Mouse (Mus musculus): Measurements from ENCODE around the gene Cd5. TPM values are rescaled to one million over a fixed set of nuclear protein-coding genes. Genes with fewer than 3 reads are reported as not detected.

Cd5 gene
- polyA plus RNA-seq, 2 experiments, result 0.16 to 0.23 TPM

DNA sequence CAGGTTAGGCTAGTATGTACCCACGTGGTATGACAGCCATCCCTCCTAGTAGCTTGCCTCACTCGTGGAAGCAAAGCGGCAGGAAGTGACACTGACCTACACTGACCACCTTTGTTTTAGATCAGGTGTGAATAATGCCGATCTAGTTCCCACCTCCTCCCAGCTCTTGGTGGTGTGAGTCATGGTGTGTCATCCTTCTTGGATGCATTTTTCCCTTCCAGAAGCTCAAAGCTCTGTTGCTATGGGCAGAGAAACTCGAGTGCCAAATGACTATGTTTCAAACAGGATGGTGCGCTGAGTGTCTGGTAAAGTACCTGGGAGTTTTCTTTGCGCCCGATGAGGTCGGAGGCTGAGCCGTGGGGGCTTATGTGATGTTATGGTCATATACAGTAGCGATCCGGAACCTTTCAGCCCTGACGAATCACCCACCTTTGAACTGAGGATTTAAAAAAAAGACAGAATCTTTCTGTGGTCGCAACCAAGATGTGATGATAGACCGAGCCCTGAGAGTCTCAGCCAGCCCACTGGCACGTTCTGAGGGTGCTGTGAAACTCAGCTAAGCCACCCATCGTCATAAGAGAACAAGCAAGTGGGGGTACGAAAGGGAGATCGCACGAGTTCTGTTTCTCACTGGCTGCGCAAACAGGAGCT is 24.7 kb upstream of the Cd5 start:
- ATAC-seq (ENCODE audit: low FRiP score, low read depth) (no peak), DNase-seq (ENCODE audit: low spot score) (no peak)
- no peak for TF ChIP-seq POLR2A (IDR thresholded peaks at IDR 0.05; ENCODE audit: borderline replicate concordance, extremely low read depth, insufficient read depth, insufficient read length)
- Histone ChIP-seq H3K4me3 (replicated peaks; ENCODE audit: low read length) (no peak overlapping the region), H3K9ac (ENCODE audit: low read depth, low read length, severe bottlenecking) (no peak overlapping the region), H3K4me2 (replicated peaks; ENCODE audit: low read depth, low read length, severe bottlenecking) (no peak overlapping the region), H3K4me1 (ENCODE audit: control insufficient read depth, insufficient read depth, low read length) (peaks cover 4% of the 10 kb centered on the region; the same call in 1 of the 2 replicates), H3K36me3 (ENCODE audit: control insufficient read depth, insufficient read depth, low read length) (no peaks in the 10 kb centered on the region), H3K9me3 (ENCODE audit: control insufficient read depth, low read length) (no peaks in the 10 kb centered on the region), H3K27me3 (ENCODE audit: control insufficient read depth, insufficient read depth, low read length) (no peaks in the 10 kb centered on the region), H3K27ac (replicated peaks; ENCODE audit: low read depth, low read length) (no peak overlapping the region)
- 80% methylated on average over 21 of the region's 21 CpGs for WGBS

GRCm38 (mm10) chr19:10762468-10762867 is 23.7 kb upstream of the Cd5 start:
- Histone ChIP-seq H3K9me3 (ENCODE audit: control insufficient read depth, low read length) (no peaks in the 10 kb centered on the region), H3K27ac (replicated peaks; ENCODE audit: low read depth, low read length) (no peak overlapping the region), H3K36me3 (ENCODE audit: control insufficient read depth, insufficient read depth, low read length) (no peaks in the 10 kb centered on the region), H3K4me1 (ENCODE audit: control insufficient read depth, insufficient read depth, low read length) (peaks cover 7% of the 10 kb centered on the region; the same call in 1 of the 2 replicates), H3K9ac (ENCODE audit: low read depth, low read length, severe bottlenecking) (no peak overlapping the region), H3K4me2 (replicated peaks; ENCODE audit: low read depth, low read length, severe bottlenecking) (no peak overlapping the region), H3K27me3 (ENCODE audit: control insufficient read depth, insufficient read depth, low read length) (no peaks in the 10 kb centered on the region), H3K4me3 (replicated peaks; ENCODE audit: low read length) (no peak overlapping the region)
- DNase-seq (ENCODE audit: low spot score), result no peak
- 75% methylated on average over 6 of the region's 6 CpGs for WGBS
- no peak for ATAC-seq (ENCODE audit: low FRiP score, low read depth)
- TF ChIP-seq POLR2A (IDR thresholded peaks at IDR 0.05; ENCODE audit: borderline replicate concordance, extremely low read depth, insufficient read depth, insufficient read length), result no peak

DNA sequence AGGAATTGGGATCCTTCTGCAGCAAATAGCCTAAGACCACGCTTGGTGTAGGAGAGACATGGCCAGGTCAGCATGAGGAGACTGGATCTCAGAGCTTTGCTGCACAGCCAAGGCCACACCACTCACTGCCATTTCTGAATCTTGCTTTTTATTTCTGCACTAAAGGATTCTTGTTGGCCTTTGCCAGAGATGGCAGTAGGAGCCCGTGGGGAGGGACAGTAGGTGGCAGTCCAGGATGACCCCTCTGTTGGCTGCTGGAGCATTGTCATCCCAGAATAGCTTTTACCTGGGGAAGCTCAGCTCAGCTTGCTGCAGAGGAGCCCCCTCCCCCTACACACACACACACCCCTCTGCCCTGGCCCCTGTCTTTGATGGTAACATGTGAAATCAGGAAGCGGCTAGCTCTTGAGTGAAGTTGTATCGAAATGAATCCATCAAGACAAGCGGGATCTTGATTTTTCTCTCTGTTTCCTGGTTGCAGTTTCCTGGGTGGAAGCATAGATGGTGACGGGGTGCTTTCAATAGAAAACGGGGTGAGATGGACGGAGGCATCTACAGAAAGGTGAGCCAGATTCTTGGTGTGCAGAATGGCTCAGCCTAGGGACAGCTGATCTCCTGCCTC is 23.1 kb upstream of the Cd5 start:
- no peak for TF ChIP-seq POLR2A (IDR thresholded peaks at IDR 0.05; ENCODE audit: borderline replicate concordance, extremely low read depth, insufficient read depth, insufficient read length)
- no peaks in the 10 kb centered on the region for H3K27me3 ChIP-seq (ENCODE audit: control insufficient read depth, insufficient read depth, low read length)
- DNase-seq (ENCODE audit: low spot score), result no peak
- no peak overlapping the region for H3K27ac ChIP-seq (replicated peaks; ENCODE audit: low read depth, low read length)
- H3K4me2 ChIP-seq (replicated peaks; ENCODE audit: low read depth, low read length, severe bottlenecking), result no peak overlapping the region
- no peak overlapping the region for H3K4me3 ChIP-seq (replicated peaks; ENCODE audit: low read length)
- H3K9ac ChIP-seq (ENCODE audit: low read depth, low read length, severe bottlenecking), result no peak overlapping the region
- peaks cover 7% of the 10 kb centered on the region; the same call in 1 of the 2 replicates for H3K4me1 ChIP-seq (ENCODE audit: control insufficient read depth, insufficient read depth, low read length)
- no peaks in the 10 kb centered on the region for H3K9me3 ChIP-seq (ENCODE audit: control insufficient read depth, low read length)
- WGBS, result 79% methylated on average over 8 of the region's 8 CpGs
- no peaks in the 10 kb centered on the region for H3K36me3 ChIP-seq (ENCODE audit: control insufficient read depth, insufficient read depth, low read length)
- no peak for ATAC-seq (ENCODE audit: low FRiP score, low read depth)

- H3K9ac ChIP-seq (ENCODE audit: low read depth, low read length, severe bottlenecking), result no peak overlapping the region
- no peak overlapping the region for H3K4me3 ChIP-seq (replicated peaks; ENCODE audit: low read length)
- H3K27me3 ChIP-seq (ENCODE audit: control insufficient read depth, insufficient read depth, low read length), result no peaks in the 10 kb centered on the region
- no peak for ATAC-seq (ENCODE audit: low FRiP score, low read depth)
- WGBS, result 82% methylated on average over 9 of the region's 9 CpGs
- H3K9me3 ChIP-seq (ENCODE audit: control insufficient read depth, low read length), result no peaks in the 10 kb centered on the region
- no peak overlapping the region for H3K27ac ChIP-seq (replicated peaks; ENCODE audit: low read depth, low read length)
- no peaks in the 10 kb centered on the region for H3K36me3 ChIP-seq (ENCODE audit: control insufficient read depth, insufficient read depth, low read length)
- peak; percentile 20 for DNase-seq (ENCODE audit: low spot score)
- H3K4me1 ChIP-seq (ENCODE audit: control insufficient read depth, insufficient read depth, low read length), result peaks cover 7% of the 10 kb centered on the region; the same call in 1 of the 2 replicates
- no peak for TF ChIP-seq POLR2A (IDR thresholded peaks at IDR 0.05; ENCODE audit: borderline replicate concordance, extremely low read depth, insufficient read depth, insufficient read length)
- no peak overlapping the region for H3K4me2 ChIP-seq (replicated peaks; ENCODE audit: low read depth, low read length, severe bottlenecking)
These were observed 21.4 kb upstream of the Cd5 start for GRCm38 (mm10) chr19:10759983-10760831.

DNA sequence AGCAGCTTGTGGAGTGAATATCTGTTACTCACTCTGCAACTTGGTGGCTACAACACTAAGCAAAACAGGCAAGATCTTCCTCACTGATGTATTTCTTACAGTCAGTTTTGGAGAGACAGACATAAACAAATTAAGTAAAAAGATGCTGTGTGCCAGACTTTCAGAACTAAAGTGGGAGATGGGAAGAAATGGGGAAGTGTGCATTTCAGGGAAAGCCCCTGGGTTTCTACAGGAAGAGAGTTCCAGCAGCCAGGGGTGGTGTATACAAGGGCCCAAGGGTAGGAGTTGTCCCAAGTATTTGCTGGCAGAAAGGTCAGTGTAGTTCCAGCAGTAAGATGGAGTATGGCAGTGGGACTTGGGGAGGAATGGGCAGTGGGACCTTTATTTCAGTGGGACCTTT is 20.7 kb upstream of the Cd5 start:
- Histone ChIP-seq H3K27me3 (ENCODE audit: control insufficient read depth, insufficient read depth, low read length) (no peaks in the 10 kb centered on the region), H3K27ac (replicated peaks; ENCODE audit: low read depth, low read length) (no peak overlapping the region), H3K4me1 (ENCODE audit: control insufficient read depth, insufficient read depth, low read length) (peaks cover 7% of the 10 kb centered on the region; the same call in 1 of the 2 replicates), H3K4me3 (replicated peaks; ENCODE audit: low read length) (no peak overlapping the region), H3K36me3 (ENCODE audit: control insufficient read depth, insufficient read depth, low read length) (no peaks in the 10 kb centered on the region), H3K9me3 (ENCODE audit: control insufficient read depth, low read length) (no peaks in the 10 kb centered on the region), H3K9ac (ENCODE audit: low read depth, low read length, severe bottlenecking) (no peak overlapping the region), H3K4me2 (replicated peaks; ENCODE audit: low read depth, low read length, severe bottlenecking) (no peak overlapping the region)
- ATAC-seq (ENCODE audit: low FRiP score, low read depth), result no peak
- no peak for DNase-seq (ENCODE audit: low spot score)
- TF ChIP-seq POLR2A (IDR thresholded peaks at IDR 0.05; ENCODE audit: borderline replicate concordance, extremely low read depth, insufficient read depth, insufficient read length), result no peak

Data from limb, embryonic 14.5 days (tissue).